Mouse (Mus musculus) lung, postnatal 0 days (tissue): ENCODE measurements at regions not wholly inside any gene's neighbourhood (a gene's known extent, or its start where the extent isn't known, plus 50 kb on each side); places are given as distances from the start of the nearest gene placed in this dataset.

Source experiments
- ATAC-seq: fragments of 200-750 bp; cut with Nextera tagmentation; 2 replicates; pipeline ENCODE4 v1.8.0; 2017; ENCODE audit warnings: moderate library complexity
- DNase-seq: peaks from one replicate; pipeline ENCODE4 v3.0.0-alpha.2; 2016; ENCODE audit warnings: low spot score
- H3K27ac ChIP-seq: fragments of 300-500 bp; sonication (generic); 2 replicates; pipeline ENCODE4 v1.5.1; 2014; ENCODE audit warnings: antibody characterized with exemption, mild to moderate bottlenecking, low read length, mixed read lengths
- H3K27me3 ChIP-seq: fragments of 300-500 bp; sonication (generic); replicated peaks from 2 replicates; pipeline ENCODE4 v1.6.1; 2014; ENCODE audit warnings: low read length, mixed read lengths; ENCODE audit not compliant: insufficient read depth
- H3K36me3 ChIP-seq: fragments of 300-500 bp; sonication (generic); 2 replicates; pipeline ENCODE4 v1.6.1; 2014; ENCODE audit warnings: low read length, mixed read lengths; ENCODE audit not compliant: insufficient read depth
- H3K4me1 ChIP-seq: fragments of 300-500 bp; sonication (generic); 2 replicates; pipeline ENCODE4 v1.6.1; 2014; ENCODE audit warnings: antibody characterized with exemption, low read depth, low read length, mixed read lengths; ENCODE audit not compliant: insufficient read depth
- H3K4me2 ChIP-seq: fragments of 300-500 bp; sonication (generic); replicated peaks from 2 replicates; pipeline ENCODE4 v1.6.1; 2014; ENCODE audit warnings: low read depth, mild to moderate bottlenecking, low read length, moderate library complexity, mixed read lengths
- H3K4me3 ChIP-seq: fragments of 300-500 bp; sonication (generic); 2 replicates; pipeline ENCODE4 v1.5.1; 2014; ENCODE audit warnings: low read depth, low read length
- H3K9ac ChIP-seq: fragments of 300-500 bp; sonication (generic); replicated peaks from 2 replicates; pipeline ENCODE4 v1.6.1; 2014; ENCODE audit warnings: low read depth, mild to moderate bottlenecking
- H3K9me3 ChIP-seq: fragments of 300-500 bp; sonication (generic); 2 replicates; pipeline ENCODE4 v1.6.1; 2016; ENCODE audit warnings: low read length, mixed read lengths
- CTCF ChIP-seq: IDR thresholded peaks from 2 replicates; pipeline ENCODE4 v1.5.1; 2016; ENCODE audit warnings: antibody characterized with exemption, mild to moderate bottlenecking
- EP300 ChIP-seq: IDR thresholded peaks from 2 replicates; pipeline ENCODE4 v1.6.1; 2016; ENCODE audit warnings: antibody characterized with exemption, mild to moderate bottlenecking, control low read depth
- WGBS: fragments of 180-500 bp; shearing (Covaris S2); extraction: QIAGEN DNeasy Blood & Tissue Kit; methylation state at CpG from one replicate; pipeline ENCODE4 v1.1.7; 2014; 5-methylcytosine and 5-hydroxymethylcytosine counted together

DNA sequence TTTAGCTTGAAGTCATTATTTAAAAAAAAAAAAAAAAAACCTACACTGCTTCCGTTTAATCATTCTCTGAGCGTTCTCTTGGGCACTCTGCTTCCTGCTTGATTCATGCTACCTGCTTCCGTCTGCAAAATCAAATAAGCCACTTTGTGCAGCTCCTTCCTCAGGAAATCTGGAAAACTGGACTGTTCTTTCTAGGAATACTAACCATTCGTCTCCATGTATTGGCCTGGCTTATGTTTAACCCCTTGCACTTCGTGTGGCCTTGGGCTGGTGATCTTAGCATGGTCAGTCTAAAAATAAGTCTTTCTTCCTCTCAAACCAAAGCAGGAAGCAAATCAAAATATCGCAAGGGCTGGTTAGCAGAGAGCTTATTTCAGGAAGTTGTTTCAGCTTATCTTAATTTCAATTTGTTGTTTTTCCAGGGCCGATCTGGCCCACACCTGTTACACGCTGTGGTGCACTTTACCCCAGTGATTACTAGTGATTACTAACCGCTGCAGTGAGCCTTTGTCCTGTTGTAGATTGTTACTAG is 68.5 kb upstream of the Lcorl start:
- Histone ChIP-seq H3K9ac (no peak overlapping the region), H3K4me2 (0 out of 2 replicates have a peak overlapping the region, but pooled peaks have one; percentile 11), H3K9me3 (no peaks in the 10 kb centered on the region), H3K27ac (no peak overlapping the region), H3K4me3 (no peak overlapping the region), H3K27me3 (no peaks in the 10 kb centered on the region), H3K36me3 (no peaks in the 10 kb centered on the region), H3K4me1 (no peaks in the 10 kb centered on the region)
- ATAC-seq: peak; percentile 32; the same call in 1 of the 2 replicates
- WGBS: 33% methylated on average over 9 of the region's 9 CpGs
- DNase-seq: peak; percentile 22
- no peak for TF ChIP-seq CTCF
- TF ChIP-seq EP300: 0 out of 2 replicates have a peak, but pooled peaks have one; percentile 13

DNA sequence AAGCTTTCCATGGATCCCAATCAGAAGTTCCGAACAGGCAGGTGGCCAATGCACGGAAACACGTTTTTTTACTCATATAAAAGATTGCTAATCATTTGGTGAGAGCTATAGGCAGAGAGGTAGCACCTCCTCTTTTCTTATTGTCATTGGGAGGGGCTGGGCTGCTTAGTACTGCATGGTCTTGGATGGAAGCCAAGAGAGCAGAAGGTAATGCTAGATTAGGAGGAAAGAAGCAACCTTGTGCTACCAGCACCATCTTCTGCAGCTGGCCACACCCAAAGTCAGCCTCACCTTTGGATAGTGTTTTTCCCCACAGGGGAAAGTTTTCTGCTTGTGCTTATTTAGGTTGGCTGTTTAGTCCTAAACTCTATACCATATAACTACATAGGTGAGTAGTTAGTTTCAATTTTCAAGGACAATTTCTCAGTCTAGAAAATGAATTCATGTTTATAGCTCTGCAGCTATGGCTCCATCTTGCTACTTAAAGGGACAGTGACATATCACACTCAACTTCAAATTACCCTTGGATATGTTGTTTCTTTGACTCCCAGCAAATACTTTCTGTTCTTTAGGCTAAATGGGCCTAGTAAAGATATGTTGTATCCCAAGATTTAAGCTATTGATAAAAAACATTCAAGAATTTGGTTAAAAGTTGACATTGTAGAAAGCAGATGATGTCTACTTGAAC is 66.6 kb upstream of the Lcorl start:
- WGBS: 83% methylated on average over 3 of the region's 3 CpGs
- H3K27ac ChIP-seq: no peak overlapping the region
- H3K36me3 ChIP-seq: no peaks in the 10 kb centered on the region
- H3K9ac ChIP-seq: no peak overlapping the region
- TF ChIP-seq EP300: no peak
- no peak for TF ChIP-seq CTCF
- H3K4me1 ChIP-seq: no peaks in the 10 kb centered on the region
- no peak overlapping the region for H3K4me3 ChIP-seq
- ATAC-seq: no peak
- no peak overlapping the region for H3K4me2 ChIP-seq
- DNase-seq: no peak
- H3K9me3 ChIP-seq: no peaks in the 10 kb centered on the region
- no peaks in the 10 kb centered on the region for H3K27me3 ChIP-seq
